Comparison of ENCODE assay signal across 24 mouse cellular contexts in genomic region chr16:85180710-85181109, GRCm38 (mm10).
"Had no signal": no experiment of that assay in that cellular context is flagged by ENCODE, and none has a peak within 500 bp of the region (broad histone marks: within the 10 kb centered on the region; RNA-seq: fewer than 3 reads in every experiment).

No protein-coding gene starts in this region.

- ATAC-seq: liver, embryonic 12.5 days; midbrain, embryonic 15.5 days had no signal

- DNase-seq: kidney, adult 11 months; kidney, adult 8-10 months; kidney, postnatal 10 days; kidney, postnatal 36 days; layer of hippocampus, postnatal 36 days; liver; lung, adult 18-20 months; right cerebral cortex, adult 18-20 months; right cerebral cortex, postnatal 14 days; right cerebral cortex, postnatal 4 days; thymus, adult 2 months; thymus, postnatal 14 days; thymus, postnatal 4 days had no signal

- H3K9ac ChIP-seq: kidney, embryonic 15.5 days; limb, embryonic 12.5 days; liver, embryonic 12.5 days; liver, embryonic 15.5 days; midbrain, embryonic 12.5 days; midbrain, embryonic 15.5 days; neural tube, embryonic 12.5 days; neural tube, embryonic 15.5 days had no signal

- H3K4me3 ChIP-seq: kidney, embryonic 15.5 days; left cerebral cortex, adult 2 months; limb, embryonic 12.5 days; liver, embryonic 12.5 days; liver, embryonic 15.5 days; midbrain, embryonic 12.5 days; midbrain, embryonic 15.5 days; neural tube, embryonic 12.5 days; neural tube, embryonic 15.5 days had no signal

- H3K27me3 ChIP-seq: kidney, embryonic 15.5 days; limb, embryonic 12.5 days; liver, embryonic 12.5 days; liver, embryonic 15.5 days; midbrain, embryonic 12.5 days; midbrain, embryonic 15.5 days; neural tube, embryonic 12.5 days; neural tube, embryonic 15.5 days had no signal

- H3K27ac ChIP-seq: kidney, embryonic 15.5 days; left cerebral cortex, adult 2 months; limb, embryonic 12.5 days; liver, embryonic 12.5 days; liver, embryonic 15.5 days; macrophage; midbrain, embryonic 12.5 days; midbrain, embryonic 15.5 days; neural tube, embryonic 12.5 days; neural tube, embryonic 15.5 days; stomach, postnatal 0 days had no signal

- H3K4me1 ChIP-seq: kidney, embryonic 15.5 days; liver, embryonic 12.5 days; liver, embryonic 15.5 days; midbrain, embryonic 12.5 days; midbrain, embryonic 15.5 days; neural tube, embryonic 12.5 days; neural tube, embryonic 15.5 days had no signal

- H3K36me3 ChIP-seq: kidney, embryonic 15.5 days; limb, embryonic 12.5 days; liver, embryonic 12.5 days; liver, embryonic 15.5 days; midbrain, embryonic 12.5 days; midbrain, embryonic 15.5 days; neural tube, embryonic 12.5 days; neural tube, embryonic 15.5 days had no signal

- H3K9me3 ChIP-seq: kidney, embryonic 15.5 days; limb, embryonic 12.5 days; liver, embryonic 12.5 days; liver, embryonic 15.5 days; midbrain, embryonic 12.5 days; midbrain, embryonic 15.5 days; neural tube, embryonic 12.5 days; neural tube, embryonic 15.5 days had no signal

- H3K4me2 ChIP-seq: kidney, embryonic 15.5 days; limb, embryonic 12.5 days; liver, embryonic 12.5 days; liver, embryonic 15.5 days; midbrain, embryonic 12.5 days; midbrain, embryonic 15.5 days; neural tube, embryonic 12.5 days; neural tube, embryonic 15.5 days had no signal
